Mouse (Mus musculus) C2C12 (cell line): ENCODE measurements around the gene Daam1.

Source experiments
- CTCF ChIP-seq: IDR thresholded peaks from one replicate; pipeline ENCODE4 v1.5.1; 2011; ENCODE audit not compliant: control insufficient read depth, insufficient read depth, insufficient read length
- FOSL1 ChIP-seq: IDR thresholded peaks from one replicate; pipeline ENCODE4 v1.8.0; 2011; ENCODE audit warnings: mild to moderate bottlenecking, low read length; ENCODE audit not compliant: poor library complexity, insufficient read depth, severe bottlenecking
- MAX ChIP-seq: IDR thresholded peaks from one replicate; pipeline ENCODE4 v1.6.1; 2011; ENCODE audit warnings: mild to moderate bottlenecking, control low read depth

- TF ChIP-seq CTCF: no peak
- no peak for TF ChIP-seq FOSL1
- TF ChIP-seq MAX: no peak
Observed at GRCm38 (mm10) chr12:71969941-71970629, 139.2 kb downstream of the Daam1 start.
